Mouse (Mus musculus) hindbrain, postnatal 0 days (tissue): ENCODE data around the gene Gm37240. TPM values are rescaled to one million over a fixed set of nuclear protein-coding genes. Genes with fewer than 3 reads are reported as not detected.
"Not testable (repeated sequence)": the region's sequence is repeated elsewhere in the genome, so short reads cannot be mapped to it uniquely, and the experiment has no call there.

Source experiments
- ATAC-seq: fragments of 200-750 bp; cut with Nextera tagmentation; 2 replicates; pipeline ENCODE4 v1.8.0; 2017; ENCODE audit warnings: mild to moderate bottlenecking, moderate TSS enrichment, moderate library complexity
- DNase-seq: peaks from one replicate; pipeline ENCODE4 v3.0.0-alpha.2; 2015; ENCODE audit warnings: low spot score
- H3K27ac ChIP-seq: fragments of 300-500 bp; sonication (generic); 2 replicates; pipeline ENCODE4 v1.5.1; 2014; ENCODE audit warnings: mild to moderate bottlenecking
- H3K27me3 ChIP-seq: fragments of 300-500 bp; sonication (generic); 2 replicates; pipeline ENCODE4 v1.6.1; 2014; ENCODE audit warnings: low read length, mixed read lengths; ENCODE audit not compliant: insufficient read depth
- H3K36me3 ChIP-seq: fragments of 300-500 bp; sonication (generic); 2 replicates; pipeline ENCODE4 v1.6.1; 2014; ENCODE audit warnings: low read length, mixed read lengths; ENCODE audit not compliant: insufficient read depth
- H3K4me1 ChIP-seq: fragments of 300-500 bp; sonication (generic); 2 replicates; pipeline ENCODE4 v1.6.1; 2014; ENCODE audit warnings: antibody characterized with exemption, low read length, mixed read lengths; ENCODE audit not compliant: insufficient read depth
- H3K4me2 ChIP-seq: fragments of 300-500 bp; sonication (generic); 2 replicates; pipeline ENCODE4 v1.6.1; 2014; ENCODE audit warnings: low read depth, mild to moderate bottlenecking, low read length, moderate library complexity, mixed read lengths
- H3K4me3 ChIP-seq: fragments of 300-500 bp; sonication (generic); 2 replicates; pipeline ENCODE4 v1.5.1; 2014; ENCODE audit warnings: low read length
- H3K9ac ChIP-seq: fragments of 300-500 bp; sonication (generic); replicated peaks from 2 replicates; pipeline ENCODE4 v1.6.1; 2014; ENCODE audit warnings: mild to moderate bottlenecking, low read length, moderate library complexity, mixed read lengths
- H3K9me3 ChIP-seq: fragments of 300-500 bp; sonication (generic); 2 replicates; pipeline ENCODE4 v1.6.1; 2016; ENCODE audit warnings: low read length, mixed read lengths
- CTCF ChIP-seq: IDR thresholded peaks from 2 replicates; pipeline ENCODE4 v1.5.1; 2016; ENCODE audit warnings: antibody characterized with exemption, control low read depth, low read depth
- WGBS: fragments of 180-500 bp; shearing (Covaris S2); extraction: QIAGEN DNeasy Blood & Tissue Kit; methylation state at CpG from one replicate; pipeline ENCODE4 v1.1.7; 2014; 5-methylcytosine and 5-hydroxymethylcytosine counted together
- polyA plus RNA-seq: library from polyadenylated mRNA; unstranded; fragments of >200 nt; fragmentation: Nextera tagmentation; extraction: Ambion mirVana; gene quantifications from 2 replicates; pipeline ENCODE4 v1.2.1, GENCODE M21; 2015
- total RNA-seq: library from RNA; depleted of rRNA; stranded (reverse); fragments of >200 nt; gene quantifications from 2 replicates; pipeline ENCODE4 v1.2.3, GENCODE M21; 2014

The Gm37240 gene
- total and polyA plus RNA-seq, 2 experiments from 2014 or later = 1.5 TPM; not detected in 1

- ATAC-seq = no peak
- WGBS = 77% methylated on average over 4 of the region's 4 CpGs
- Histone ChIP-seq H3K36me3 (no peaks in the 10 kb centered on the region), H3K27ac (no peak overlapping the region), H3K9ac (no peak overlapping the region), H3K4me3 (no peak overlapping the region), H3K4me2 (no peak overlapping the region), H3K9me3 (no peaks in the 10 kb centered on the region), H3K4me1 (no peaks in the 10 kb centered on the region), H3K27me3 (no peaks in the 10 kb centered on the region)
- no peak for DNase-seq
- TF ChIP-seq CTCF = no peak
Measured at GRCm38 (mm10) chr3:84876211-84876610, 1011.1 kb downstream of the Gm37240 start.

- no peak for TF ChIP-seq CTCF
- WGBS = 79% methylated on average over 9 of the region's 9 CpGs
- DNase-seq (no peak), ATAC-seq (no peak)
- Histone ChIP-seq H3K4me3 (no peak overlapping the region), H3K4me1 (no peaks in the 10 kb centered on the region), H3K9ac (no peak overlapping the region), H3K27ac (no peak overlapping the region), H3K27me3 (no peaks in the 10 kb centered on the region), H3K36me3 (no peaks in the 10 kb centered on the region), H3K9me3 (no peaks in the 10 kb centered on the region), H3K4me2 (no peak overlapping the region)
Measured at GRCm38 (mm10) chr3:84875306-84875705, 1012.0 kb downstream of the Gm37240 start.

- Histone ChIP-seq H3K4me2 (no peak overlapping the region), H3K4me3 (no peak overlapping the region), H3K9me3 (no peaks in the 10 kb centered on the region), H3K36me3 (no peaks in the 10 kb centered on the region), H3K4me1 (no peaks in the 10 kb centered on the region), H3K9ac (no peak overlapping the region), H3K27ac (no peak overlapping the region), H3K27me3 (no peaks in the 10 kb centered on the region)
- ATAC-seq (no peak), DNase-seq (no peak)
- TF ChIP-seq CTCF = peak; percentile 44
Measured at GRCm38 (mm10) chr3:84870126-84870525, 1017.2 kb downstream of the Gm37240 start.

GRCm38 (mm10) chr3:84867991-84868390 is 1019.3 kb downstream of the Gm37240 start:
- no peak for DNase-seq
- no peaks in the 10 kb centered on the region for H3K27me3 ChIP-seq
- 40% methylated on average over 1 of the region's 1 CpGs for WGBS
- no peak overlapping the region for H3K4me2 ChIP-seq
- no peak overlapping the region for H3K9ac ChIP-seq
- H3K36me3 ChIP-seq = no peaks in the 10 kb centered on the region
- no peak overlapping the region for H3K27ac ChIP-seq
- no peak for TF ChIP-seq CTCF
- no peaks in the 10 kb centered on the region for H3K9me3 ChIP-seq
- no peak overlapping the region for H3K4me3 ChIP-seq
- no peak for ATAC-seq
- no peaks in the 10 kb centered on the region for H3K4me1 ChIP-seq

- Histone ChIP-seq H3K4me1 (no peaks in the 10 kb centered on the region), H3K27ac (no peak overlapping the region), H3K9me3 (no peaks in the 10 kb centered on the region), H3K9ac (no peak overlapping the region), H3K4me2 (no peak overlapping the region), H3K36me3 (no peaks in the 10 kb centered on the region), H3K4me3 (no peak overlapping the region), H3K27me3 (no peaks in the 10 kb centered on the region)
- 92% methylated on average over 1 of the region's 1 CpGs for WGBS
- no peak for TF ChIP-seq CTCF
- DNase-seq (peak; percentile 31), ATAC-seq (no peak)
Measured at GRCm38 (mm10) chr3:84867434-84867975, 1019.8 kb downstream of the Gm37240 start.

GRCm38 (mm10) chr3:84866866-84867265 is 1020.5 kb downstream of the Gm37240 start:
- Histone ChIP-seq H3K4me2 (no peak overlapping the region), H3K9ac (no peak overlapping the region), H3K9me3 (no peaks in the 10 kb centered on the region), H3K4me3 (no peak overlapping the region), H3K4me1 (no peaks in the 10 kb centered on the region), H3K27me3 (no peaks in the 10 kb centered on the region), H3K36me3 (no peaks in the 10 kb centered on the region), H3K27ac (no peak overlapping the region)
- no peak for TF ChIP-seq CTCF
- WGBS = 76% methylated on average over 4 of the region's 4 CpGs
- DNase-seq (no peak), ATAC-seq (no peak)

GRCm38 (mm10) chr3:84865684-84866083 is 1021.6 kb downstream of the Gm37240 start:
- no peaks in the 10 kb centered on the region for H3K36me3 ChIP-seq
- 77% methylated on average over 3 of the region's 3 CpGs for WGBS

DNA sequence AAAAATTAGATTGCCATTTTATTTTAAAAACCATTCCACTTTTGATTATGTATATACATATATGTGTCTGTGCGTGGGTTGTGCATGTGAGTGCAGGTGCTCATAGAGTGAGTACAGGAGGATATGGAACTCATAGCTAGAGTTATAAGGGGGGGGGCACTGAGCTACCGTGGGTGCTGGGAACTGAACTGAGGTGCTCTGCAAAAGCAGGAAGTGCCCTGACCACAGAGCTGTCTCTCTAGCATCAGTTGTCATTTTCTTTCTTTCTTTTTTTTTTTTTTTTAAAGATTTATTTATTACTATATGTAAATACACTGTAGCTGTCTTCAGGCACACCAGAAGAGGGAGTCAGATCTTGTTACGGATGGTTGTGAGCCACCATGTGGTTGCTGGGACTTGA is 1025.5 kb downstream of the Gm37240 start:
- H3K36me3 ChIP-seq, H3K4me2 ChIP-seq, H3K4me1 ChIP-seq, H3K27me3 ChIP-seq, H3K4me3 ChIP-seq, DNase-seq, H3K27ac ChIP-seq, ATAC-seq, H3K9me3 ChIP-seq, H3K9ac ChIP-seq: not testable (repeated sequence)
- 94% methylated on average over 3 of the region's 3 CpGs for WGBS

More at GRCm38 (mm10) chr3:84865684-84866083, 1021.6 kb downstream of the Gm37240 start:
- Histone ChIP-seq H3K4me2 (no peak overlapping the region), H3K4me1 (no peaks in the 10 kb centered on the region), H3K27me3 (no peaks in the 10 kb centered on the region), H3K27ac (no peak overlapping the region), H3K9ac (no peak overlapping the region), H3K9me3 (no peaks in the 10 kb centered on the region), H3K4me3 (no peak overlapping the region)
- TF ChIP-seq CTCF = no peak
- DNase-seq (no peak), ATAC-seq (no peak)
